Mouse (Mus musculus): Measurements from ENCODE around the gene Zc3hav1.

DNA sequence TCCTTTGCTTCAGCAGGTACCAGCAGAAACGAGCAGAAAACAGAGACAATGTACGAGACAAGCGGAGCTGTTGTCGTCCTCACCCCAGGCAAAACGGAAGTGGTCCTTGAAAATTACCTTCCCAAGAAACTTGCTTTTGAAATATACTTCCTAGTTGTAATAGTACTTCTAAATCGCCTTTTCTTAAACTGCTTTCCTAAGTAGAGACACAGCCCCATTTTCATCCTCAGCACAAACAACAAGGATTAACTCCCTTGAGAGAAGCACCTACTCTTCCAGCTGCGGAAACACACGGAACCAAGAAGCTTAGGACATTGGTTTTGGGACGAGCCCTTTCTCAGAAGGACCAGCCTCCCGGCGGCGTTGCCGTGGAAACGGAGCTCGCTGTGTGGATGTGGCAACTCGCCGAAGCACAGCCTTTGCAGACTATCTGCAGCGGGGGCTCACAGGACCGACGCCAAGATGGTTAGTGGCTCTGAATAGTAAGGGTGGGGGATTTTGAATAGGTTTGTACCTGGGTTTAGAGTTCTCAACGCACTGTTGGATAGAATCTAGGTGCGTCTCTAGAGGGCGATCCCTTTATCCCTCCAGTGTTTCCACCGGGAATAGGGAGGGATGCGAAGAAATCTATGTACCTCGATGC is 26.8 kb upstream of the Zc3hav1 start, which contains the start of gene Ttc26:
- TF ChIP-seq CTCF (IDR thresholded peaks at IDR 0.05; ENCODE audit: borderline replicate concordance, insufficient read depth, low read depth, low read length) (no peak), POLR2A (IDR thresholded peaks at IDR 0.05; ENCODE audit: borderline replicate concordance, insufficient read depth, low read length) (peak; percentile 78; the same call in 1 of the 2 replicates)

Measured in cerebellum, adult 2 months (tissue).